Mouse (Mus musculus) myocyte (in vitro differentiated cells): ENCODE data around the gene Sh3bp1.

Experiments
- CEBPB ChIP-seq: IDR thresholded peaks from 2 replicates; pipeline ENCODE4 v1.6.1; 2011; ENCODE audit warnings: mild to moderate bottlenecking, moderate library complexity; ENCODE audit not compliant: poor library complexity, insufficient read depth, severe bottlenecking
- MYOG ChIP-seq, 3 experiments: IDR thresholded peaks; one replicate each; pipeline ENCODE4 v1.6.1; 2011; ENCODE audit warnings: control low read depth in 2 of 3, low read depth in 2 of 3, mild to moderate bottlenecking in 2 of 3; ENCODE audit not compliant: insufficient read length in 2 of 3, control insufficient read depth in 1 of 3, insufficient read depth in 1 of 3
- POLR2A ChIP-seq: IDR thresholded peaks from one replicate; pipeline ENCODE4 v1.6.1; 2011; ENCODE audit warnings: low read depth, mild to moderate bottlenecking, control low read depth, moderate library complexity; ENCODE audit not compliant: insufficient read length
- TCF12 ChIP-seq: IDR thresholded peaks from one replicate; pipeline ENCODE4 v1.6.1; 2011; ENCODE audit warnings: mild to moderate bottlenecking, control low read depth; ENCODE audit not compliant: poor library complexity, insufficient read depth, severe bottlenecking
- TCF3 ChIP-seq: IDR thresholded peaks from one replicate; pipeline ENCODE4 v1.6.1; 2011; ENCODE audit warnings: low read depth, control low read depth; ENCODE audit not compliant: insufficient read length

DNA sequence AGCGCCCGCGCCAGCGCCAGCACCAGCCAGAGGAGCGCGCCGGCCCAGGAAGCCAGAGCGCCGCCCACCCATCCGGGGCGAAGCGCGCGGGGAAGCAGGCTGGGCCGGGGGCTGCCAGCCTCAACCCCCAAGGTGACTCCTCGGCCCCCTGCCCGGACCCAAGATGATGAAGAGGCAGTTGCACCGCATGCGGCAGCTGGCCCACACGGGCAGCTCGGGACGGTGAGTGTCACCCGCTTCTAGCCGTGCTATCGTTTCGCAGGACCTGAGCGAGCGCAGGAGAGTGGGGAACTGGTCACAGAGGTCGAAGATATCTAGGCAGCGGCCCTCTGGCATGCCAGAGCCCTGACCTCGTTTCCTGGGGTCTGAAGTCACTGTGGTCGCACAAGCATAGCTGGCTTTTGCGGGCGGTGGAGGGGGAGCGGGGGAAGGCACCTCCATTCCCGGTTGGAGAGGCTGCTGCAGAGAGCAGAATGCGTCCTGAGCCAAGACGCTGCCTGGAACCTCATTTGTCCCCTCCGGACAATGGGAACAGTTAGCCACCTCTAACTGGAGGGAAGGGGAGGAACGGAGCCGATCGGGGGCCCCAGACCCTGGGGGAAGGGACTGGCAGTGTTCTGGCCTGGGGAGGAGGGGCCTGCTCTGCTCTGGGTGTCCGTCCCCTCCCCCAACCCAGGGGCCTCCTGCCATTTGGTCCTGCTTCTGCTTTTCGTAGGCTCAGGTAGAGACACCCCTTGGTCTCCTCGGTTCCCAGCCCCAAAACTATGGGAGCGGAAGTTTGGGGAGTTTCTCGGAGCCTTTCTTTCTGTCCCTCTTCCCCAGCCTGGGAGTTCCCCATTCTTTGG, at the start of gene Sh3bp1:
- no peak for TF ChIP-seq TCF12
- peak; percentile 74 for TF ChIP-seq POLR2A
- TF ChIP-seq TCF3 = no peak
- TF ChIP-seq CEBPB = no peak
- peak in 2 of 3 experiments; percentile 18 to 46 for TF ChIP-seq MYOG (IDR thresholded peaks at IDR 0.05; ENCODE audit: control insufficient read depth in 1 of 3, insufficient read depth in 1 of 3, insufficient read length in 2 of 3, low read depth in 2 of 3)
